Mouse (Mus musculus) intestine, embryonic 14.5 days (tissue): ENCODE data around the gene Zfand5. TPM values are rescaled to one million over a fixed set of nuclear protein-coding genes. Genes with fewer than 3 reads are reported as not detected.

Experiments used
- ATAC-seq: fragments of 200-750 bp; cut with Nextera tagmentation; replicated peaks from 2 replicates; pipeline ENCODE4 v1.8.0; 2017; ENCODE audit warnings: low read depth, moderate number of reproducible peaks, moderate TSS enrichment, moderate library complexity; ENCODE audit not compliant: low FRiP score, low TSS enrichment
- DNase-seq: peaks from one replicate; pipeline ENCODE4 v3.0.0-alpha.2; 2018; ENCODE audit warnings: low spot score
- H3K27ac ChIP-seq: fragments of 300-500 bp; sonication (generic); 2 replicates; pipeline ENCODE4 v1.5.1; 2014; ENCODE audit warnings: low read depth, mild to moderate bottlenecking, control low read depth
- H3K27me3 ChIP-seq: fragments of 300-500 bp; sonication (generic); replicated peaks from 2 replicates; pipeline ENCODE4 v1.6.1; 2014; ENCODE audit warnings: low read length, control low read depth; ENCODE audit not compliant: control insufficient read depth, insufficient read depth
- H3K36me3 ChIP-seq: fragments of 300-500 bp; sonication (generic); 2 replicates; pipeline ENCODE4 v1.6.1; 2014; ENCODE audit warnings: low read length, control low read depth; ENCODE audit not compliant: control insufficient read depth, insufficient read depth
- H3K4me1 ChIP-seq: fragments of 300-500 bp; sonication (generic); replicated peaks from 2 replicates; pipeline ENCODE4 v1.6.1; 2014; ENCODE audit warnings: low read length, control low read depth, mixed read lengths; ENCODE audit not compliant: control insufficient read depth, insufficient read depth
- H3K4me2 ChIP-seq: fragments of 300-500 bp; sonication (generic); 2 replicates; pipeline ENCODE4 v1.6.1; 2014; ENCODE audit warnings: low read length
- H3K4me3 ChIP-seq: fragments of 300-500 bp; sonication (generic); 2 replicates; pipeline ENCODE4 v1.5.1; 2014; ENCODE audit warnings: low read depth, low read length, control low read depth, mixed read lengths
- H3K9ac ChIP-seq: fragments of 300-500 bp; sonication (generic); 2 replicates; pipeline ENCODE4 v1.6.1; 2014; ENCODE audit warnings: mild to moderate bottlenecking, low read length
- H3K9me3 ChIP-seq: fragments of 300-500 bp; sonication (generic); 2 replicates; pipeline ENCODE4 v1.6.1; 2016; ENCODE audit warnings: low read length, control low read depth; ENCODE audit not compliant: control insufficient read depth
- WGBS: fragments of 180-500 bp; shearing (Covaris S2); extraction: QIAGEN DNeasy Blood & Tissue Kit; methylation state at CpG from one replicate; pipeline ENCODE4 v1.1.7; 2014; 5-methylcytosine and 5-hydroxymethylcytosine counted together
- polyA plus RNA-seq: library from polyadenylated mRNA; unstranded; fragments of >200 nt; fragmentation: Nextera tagmentation; extraction: Ambion mirVana; gene quantifications from 2 replicates; pipeline ENCODE4 v1.2.1, GENCODE M21; 2014

Gene Zfand5
- polyA plus RNA-seq, 1 experiment from 2014 or later, result 97.7 TPM

- H3K9me3 ChIP-seq, result no peaks in the 10 kb centered on the region
- H3K4me3 ChIP-seq, result peak overlapping the region; percentile 90
- H3K9ac ChIP-seq, result peak overlapping the region; percentile 100
- H3K27me3 ChIP-seq, result no peaks in the 10 kb centered on the region
- peaks cover 12% of the 10 kb centered on the region for H3K36me3 ChIP-seq
- DNase-seq (peak; percentile 89), ATAC-seq (peak; percentile 67)
- peak overlapping the region; percentile 75 for H3K4me2 ChIP-seq
- under 1% methylated on average over 66 of the region's 66 CpGs for WGBS
- H3K4me1 ChIP-seq, result peaks cover 5% of the 10 kb centered on the region; the same call in 1 of the 2 replicates
- peak overlapping the region; percentile 100 for H3K27ac ChIP-seq
These were observed 692 bp downstream of the Zfand5 start for GRCm38 (mm10) chr19:21272655-21273284.

DNA sequence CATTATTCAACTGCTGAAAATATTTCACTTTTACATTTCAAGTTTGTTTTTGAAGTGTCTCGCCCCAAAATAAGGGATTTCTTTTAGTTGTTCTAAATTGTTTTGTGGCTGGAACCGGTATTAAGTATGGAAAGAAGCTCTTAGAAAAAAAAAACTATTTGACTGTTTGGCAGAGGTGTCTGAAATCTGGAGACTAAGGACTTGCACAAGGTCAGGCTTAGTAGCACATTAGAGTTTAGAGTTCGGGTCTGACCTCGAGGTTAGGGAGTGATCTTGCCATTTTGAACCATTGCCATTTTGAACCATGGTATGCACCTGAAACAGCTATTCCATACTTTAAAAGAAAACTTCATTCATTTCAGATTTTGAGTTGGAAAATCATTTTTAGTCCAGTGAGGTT lies 1.4 kb downstream of the Zfand5 start:
- Histone ChIP-seq H3K4me1 (peaks cover 5% of the 10 kb centered on the region; the same call in 1 of the 2 replicates), H3K36me3 (peaks cover 19% of the 10 kb centered on the region), H3K9ac (peak overlapping the region; percentile 100), H3K27me3 (no peaks in the 10 kb centered on the region), H3K27ac (0 out of 2 replicates have a peak overlapping the region, but pooled peaks have one; percentile 13), H3K9me3 (no peaks in the 10 kb centered on the region), H3K4me2 (peak overlapping the region; percentile 75), H3K4me3 (peak overlapping the region; percentile 90)
- no peak for ATAC-seq
- under 1% methylated on average over 4 of the region's 4 CpGs for WGBS
- DNase-seq, result no peak

DNA sequence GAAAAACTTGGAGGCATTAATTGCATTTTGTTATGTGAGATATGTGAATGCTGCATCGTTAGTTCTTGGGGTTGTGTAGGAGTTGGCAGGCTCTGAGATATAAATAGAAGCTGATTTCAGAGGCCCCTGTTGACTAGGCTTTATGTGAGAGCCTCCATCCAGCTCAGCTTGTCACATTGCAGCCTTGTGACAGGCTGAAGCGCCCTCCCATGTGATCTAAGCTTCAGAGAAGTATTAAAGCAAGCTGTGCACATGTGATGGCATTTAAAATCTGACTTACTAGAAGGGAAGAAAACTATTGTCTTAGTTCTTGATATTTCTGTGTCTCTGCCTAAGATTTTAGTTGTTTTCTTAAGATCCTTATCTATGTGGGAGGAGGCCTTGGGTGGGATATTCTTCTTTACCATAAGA lies 2.1 kb downstream of the Zfand5 start:
- WGBS, result 2% methylated on average over 2 of the region's 2 CpGs
- H3K4me1 ChIP-seq, result peaks cover 5% of the 10 kb centered on the region; the same call in 1 of the 2 replicates
- H3K36me3 ChIP-seq, result peaks cover 23% of the 10 kb centered on the region
- ATAC-seq (no peak), DNase-seq (peak; percentile 63)
- H3K9ac ChIP-seq, result peak overlapping the region; percentile 100
- peak overlapping the region; percentile 75 for H3K4me2 ChIP-seq
- 0 out of 2 replicates have a peak overlapping the region, but pooled peaks have one; percentile 13 for H3K27ac ChIP-seq
- no peaks in the 10 kb centered on the region for H3K27me3 ChIP-seq
- peak overlapping the region; percentile 90 for H3K4me3 ChIP-seq
- no peaks in the 10 kb centered on the region for H3K9me3 ChIP-seq

GRCm38 (mm10) chr19:21274714-21275113 lies 2.6 kb downstream of the Zfand5 start:
- 8% methylated on average over 3 of the region's 3 CpGs for WGBS

GRCm38 (mm10) chr19:21276317-21276716 lies 4.2 kb downstream of the Zfand5 start:
- no peaks in the 10 kb centered on the region for H3K9me3 ChIP-seq
- H3K27ac ChIP-seq, result no peak overlapping the region
- H3K4me3 ChIP-seq, result no peak overlapping the region
- H3K4me2 ChIP-seq, result no peak overlapping the region
- peaks cover 5% of the 10 kb centered on the region; the same call in 1 of the 2 replicates for H3K4me1 ChIP-seq
- ATAC-seq (no peak), DNase-seq (no peak)
- no peak overlapping the region for H3K9ac ChIP-seq
- no peaks in the 10 kb centered on the region for H3K27me3 ChIP-seq
- H3K36me3 ChIP-seq, result peaks cover 38% of the 10 kb centered on the region

More at GRCm38 (mm10) chr19:21274714-21275113, 2.6 kb downstream of the Zfand5 start:
- Histone ChIP-seq H3K4me2 (peak overlapping the region; percentile 75), H3K27me3 (no peaks in the 10 kb centered on the region), H3K9ac (peak overlapping the region; percentile 100), H3K36me3 (peaks cover 27% of the 10 kb centered on the region), H3K4me1 (peaks cover 5% of the 10 kb centered on the region; the same call in 1 of the 2 replicates), H3K4me3 (peak overlapping the region; percentile 90), H3K9me3 (no peaks in the 10 kb centered on the region), H3K27ac (no peak overlapping the region)
- ATAC-seq, result no peak
- no peak for DNase-seq

DNA sequence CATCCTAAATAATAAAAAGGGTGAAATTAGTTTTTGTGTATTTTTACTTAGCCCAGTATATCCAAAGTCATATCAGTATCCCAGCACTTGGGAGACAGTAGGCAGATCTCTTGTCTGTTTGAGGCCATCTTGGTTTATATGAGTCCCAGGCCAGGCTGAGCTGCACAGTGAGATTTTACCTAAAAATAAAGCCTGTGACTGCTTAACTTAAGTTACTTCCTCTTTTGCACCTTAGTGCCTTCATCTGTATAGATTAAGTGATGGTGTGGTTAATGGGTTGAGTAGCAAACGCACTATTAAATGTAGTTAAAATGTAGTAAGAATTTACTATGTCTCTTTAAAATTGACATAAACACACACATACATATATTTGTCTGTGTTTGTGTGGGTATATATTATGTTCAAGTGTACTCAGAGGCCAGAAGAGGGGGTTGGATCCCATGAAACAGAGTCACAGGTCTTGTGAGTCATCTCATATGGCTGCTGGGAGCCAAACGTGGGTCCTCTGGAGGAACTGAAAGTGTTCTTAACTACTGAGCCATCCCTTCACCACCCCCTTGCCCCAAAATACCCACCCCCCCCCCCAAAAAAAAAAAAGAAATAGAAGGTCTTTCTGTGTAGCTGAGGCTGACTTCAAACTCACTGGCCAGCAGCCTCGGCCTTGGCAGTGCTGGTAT lies 14.5 kb downstream of the Zfand5 start:
- no peak for DNase-seq
- no peak overlapping the region for H3K9ac ChIP-seq
- no peaks in the 10 kb centered on the region for H3K27me3 ChIP-seq
- ATAC-seq, result no peak
- no peak overlapping the region for H3K27ac ChIP-seq
- H3K4me1 ChIP-seq, result no peaks in the 10 kb centered on the region
- H3K9me3 ChIP-seq, result peaks cover 5% of the 10 kb centered on the region; the same call in 1 of the 2 replicates
- H3K36me3 ChIP-seq, result peaks cover 18% of the 10 kb centered on the region
- 81% methylated on average over 3 of the region's 3 CpGs for WGBS
- H3K4me3 ChIP-seq, result no peak overlapping the region
- no peak overlapping the region for H3K4me2 ChIP-seq

- ATAC-seq (no peak), DNase-seq (no peak)
- H3K4me1 ChIP-seq, result no peaks in the 10 kb centered on the region
These were observed 25.3 kb downstream of the Zfand5 start for GRCm38 (mm10) chr19:21297411-21297810.

GRCm38 (mm10) chr19:21301787-21302186 lies 29.7 kb downstream of the Zfand5 start:
- no peak for DNase-seq
- H3K4me3 ChIP-seq, result no peak overlapping the region
- no peak for ATAC-seq
- no peaks in the 10 kb centered on the region for H3K36me3 ChIP-seq
- H3K9ac ChIP-seq, result no peak overlapping the region
- H3K4me2 ChIP-seq, result no peak overlapping the region
- 42% methylated on average over 3 of the region's 3 CpGs for WGBS
- H3K27ac ChIP-seq, result no peak overlapping the region
- no peaks in the 10 kb centered on the region for H3K27me3 ChIP-seq
- no peaks in the 10 kb centered on the region for H3K4me1 ChIP-seq
- H3K9me3 ChIP-seq, result no peaks in the 10 kb centered on the region

More at GRCm38 (mm10) chr19:21297411-21297810, 25.3 kb downstream of the Zfand5 start:
- 96% methylated on average over 4 of the region's 4 CpGs for WGBS
- H3K36me3 ChIP-seq, result no peaks in the 10 kb centered on the region
- no peak overlapping the region for H3K27ac ChIP-seq
- no peak overlapping the region for H3K4me2 ChIP-seq
- no peak overlapping the region for H3K4me3 ChIP-seq
- no peaks in the 10 kb centered on the region for H3K9me3 ChIP-seq
- H3K27me3 ChIP-seq, result no peaks in the 10 kb centered on the region
- no peak overlapping the region for H3K9ac ChIP-seq
